Mouse (Mus musculus) lung, embryonic 14.5 days (tissue): Measurements from ENCODE around the gene Rftn1. TPM values are rescaled to one million over a fixed set of nuclear protein-coding genes. Genes with fewer than 3 reads are reported as not detected.

Experiments used
- ATAC-seq: fragments of 200-750 bp; cut with Nextera tagmentation; 2 replicates; pipeline ENCODE4 v1.8.0; 2017; ENCODE audit warnings: mild to moderate bottlenecking, moderate TSS enrichment, moderate library complexity; ENCODE audit not compliant: insufficient read depth
- DNase-seq: peaks from one replicate; pipeline ENCODE4 v3.0.0-alpha.2; 2015
- H3K27ac ChIP-seq: fragments of 300-500 bp; sonication (generic); 2 replicates; pipeline ENCODE4 v1.5.1; 2014; ENCODE audit warnings: low read depth, mild to moderate bottlenecking, moderate library complexity
- H3K27me3 ChIP-seq: fragments of 300-500 bp; sonication (generic); 2 replicates; pipeline ENCODE4 v1.6.1; 2014; ENCODE audit warnings: low read length, control low read depth; ENCODE audit not compliant: insufficient read depth
- H3K36me3 ChIP-seq: fragments of 300-500 bp; sonication (generic); 2 replicates; pipeline ENCODE4 v1.6.1; 2014; ENCODE audit warnings: control low read depth; ENCODE audit not compliant: insufficient read depth
- H3K4me1 ChIP-seq: fragments of 300-500 bp; sonication (generic); 2 replicates; pipeline ENCODE4 v1.6.1; 2014; ENCODE audit warnings: antibody characterized with exemption, control low read depth; ENCODE audit not compliant: insufficient read depth
- H3K4me2 ChIP-seq: fragments of 300-500 bp; sonication (generic); 2 replicates; pipeline ENCODE4 v1.6.1; 2014; ENCODE audit warnings: mild to moderate bottlenecking
- H3K4me3 ChIP-seq: fragments of 300-500 bp; sonication (generic); 2 replicates; pipeline ENCODE4 v1.5.1; 2014; ENCODE audit warnings: low read depth, low read length
- H3K9ac ChIP-seq: fragments of 300-500 bp; sonication (generic); 2 replicates; pipeline ENCODE4 v1.6.1; 2014
- H3K9me3 ChIP-seq: fragments of 300-500 bp; sonication (generic); 2 replicates; pipeline ENCODE4 v1.6.1; 2016; ENCODE audit warnings: low read depth, low read length, control low read depth
- CTCF ChIP-seq: IDR thresholded peaks from 2 replicates; pipeline ENCODE4 v1.5.1; 2016; ENCODE audit warnings: antibody characterized with exemption, low read depth
- WGBS: fragments of 180-500 bp; shearing (Covaris S2); extraction: QIAGEN DNeasy Blood & Tissue Kit; methylation state at CpG from one replicate; pipeline ENCODE4 v1.1.7; 2014; 5-methylcytosine and 5-hydroxymethylcytosine counted together
- polyA plus RNA-seq: library from polyadenylated mRNA; unstranded; fragments of >200 nt; fragmentation: Nextera tagmentation; extraction: Ambion mirVana; gene quantifications from 2 replicates; pipeline ENCODE4 v1.2.1, GENCODE M21; 2014

Gene Rftn1
- polyA plus RNA-seq, 1 experiment from 2014 or later = 19.0 TPM

- peaks cover 14% of the 10 kb centered on the region for H3K27me3 ChIP-seq
- peaks cover 4% of the 10 kb centered on the region; the same call in 1 of the 2 replicates for H3K4me1 ChIP-seq
- no peak overlapping the region for H3K4me2 ChIP-seq
- H3K27ac ChIP-seq = no peak overlapping the region
- no peak for TF ChIP-seq CTCF
- ATAC-seq (no peak), DNase-seq (no peak)
- no peak overlapping the region for H3K4me3 ChIP-seq
- H3K9me3 ChIP-seq = no peaks in the 10 kb centered on the region
- WGBS = 56% methylated on average over 9 of the region's 9 CpGs
- H3K9ac ChIP-seq = no peak overlapping the region
- no peaks in the 10 kb centered on the region for H3K36me3 ChIP-seq
Observed at GRCm38 (mm10) chr17:50191318-50191957, 964 bp upstream of the Rftn1 start.

- H3K4me2 ChIP-seq = peak overlapping the region; percentile 99
- WGBS = 2% methylated on average over 24 of the region's 24 CpGs
- H3K36me3 ChIP-seq = no peaks in the 10 kb centered on the region
- H3K9ac ChIP-seq = peak overlapping the region; percentile 66
- H3K4me3 ChIP-seq = peak overlapping the region; percentile 68
- no peaks in the 10 kb centered on the region for H3K9me3 ChIP-seq
- DNase-seq (peak; percentile 83), ATAC-seq (peak; percentile 57)
- peaks cover 14% of the 10 kb centered on the region for H3K27me3 ChIP-seq
- peak overlapping the region; percentile 32; the same call in 1 of the 2 replicates for H3K27ac ChIP-seq
- TF ChIP-seq CTCF = peak; percentile 73
- H3K4me1 ChIP-seq = peaks cover 4% of the 10 kb centered on the region; the same call in 1 of the 2 replicates
Observed at GRCm38 (mm10) chr17:50189381-50190012, 977 bp downstream of the Rftn1 start.

DNA sequence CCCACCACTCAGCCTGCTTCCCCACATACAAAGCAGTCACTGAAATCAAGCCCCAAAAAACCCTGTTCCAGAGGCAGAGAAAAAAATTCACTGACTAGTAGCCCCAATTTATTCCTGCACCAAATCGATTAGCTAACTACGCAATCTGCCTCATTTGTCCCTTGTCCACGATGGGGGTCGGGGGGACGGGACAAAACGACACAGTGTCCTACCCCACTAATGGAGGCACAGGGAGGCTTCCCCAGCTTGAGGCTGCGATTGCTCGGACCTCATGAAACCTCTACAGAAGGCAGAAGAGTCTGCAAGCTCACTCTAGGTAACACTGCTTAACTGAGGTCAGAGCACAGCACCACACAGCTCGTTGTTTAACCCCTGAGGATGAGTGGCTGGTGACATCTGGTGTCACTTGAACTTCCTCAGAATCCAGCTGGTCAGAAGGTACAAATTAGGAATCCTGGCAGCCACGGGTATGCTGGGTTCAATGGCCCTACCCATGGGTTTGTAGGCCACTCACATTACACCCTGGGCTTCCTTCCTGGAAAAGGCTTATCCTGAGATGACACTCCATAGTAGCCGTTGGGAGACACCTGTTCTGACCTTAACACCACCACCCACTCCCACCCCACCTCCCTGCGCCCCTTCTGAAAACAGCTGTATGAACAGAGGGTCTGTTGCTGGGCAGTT lies 1.7 kb downstream of the Rftn1 start:
- Histone ChIP-seq H3K4me2 (peak overlapping the region; percentile 99), H3K9ac (no peak overlapping the region), H3K4me3 (peak overlapping the region; percentile 68; the same call in 1 of the 2 replicates), H3K4me1 (peaks cover 4% of the 10 kb centered on the region; the same call in 1 of the 2 replicates), H3K9me3 (no peaks in the 10 kb centered on the region), H3K36me3 (no peaks in the 10 kb centered on the region), H3K27me3 (peaks cover 14% of the 10 kb centered on the region), H3K27ac (no peak overlapping the region)
- DNase-seq (no peak), ATAC-seq (0 out of 2 replicates have a peak, but pooled peaks have one; percentile 10)
- no peak for TF ChIP-seq CTCF
- 67% methylated on average over 12 of the region's 12 CpGs for WGBS

GRCm38 (mm10) chr17:50185616-50186015 lies 4.9 kb downstream of the Rftn1 start:
- no peak overlapping the region for H3K4me3 ChIP-seq
- H3K4me2 ChIP-seq = no peak overlapping the region
- peaks cover 5% of the 10 kb centered on the region for H3K27me3 ChIP-seq
- H3K9ac ChIP-seq = no peak overlapping the region
- peaks cover 4% of the 10 kb centered on the region; the same call in 1 of the 2 replicates for H3K4me1 ChIP-seq
- ATAC-seq (no peak), DNase-seq (no peak)
- no peak overlapping the region for H3K27ac ChIP-seq
- H3K9me3 ChIP-seq = no peaks in the 10 kb centered on the region
- no peaks in the 10 kb centered on the region for H3K36me3 ChIP-seq
- WGBS = 70% methylated on average over 5 of the region's 5 CpGs
- no peak for TF ChIP-seq CTCF

DNA sequence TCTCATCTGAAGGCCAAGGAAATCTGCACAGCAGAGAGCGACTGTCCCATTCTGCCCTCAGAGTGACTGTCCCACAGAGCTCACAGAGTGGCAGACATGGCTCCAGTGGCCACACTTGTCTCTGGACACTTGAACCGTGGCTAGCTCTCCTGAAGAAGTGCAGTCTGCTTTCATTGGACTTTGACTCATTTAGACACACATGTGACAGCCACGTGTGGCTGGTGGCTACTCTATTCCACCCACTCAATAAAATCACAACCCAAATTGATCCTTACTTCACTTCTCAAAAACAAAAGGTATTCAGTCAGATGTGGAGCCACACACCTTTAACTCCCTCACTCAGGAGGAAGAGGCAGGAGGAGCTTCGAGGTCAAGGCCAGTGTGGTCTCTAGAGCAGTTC lies 5.4 kb downstream of the Rftn1 start:
- no peak for ATAC-seq
- Histone ChIP-seq H3K9me3 (no peaks in the 10 kb centered on the region), H3K36me3 (no peaks in the 10 kb centered on the region), H3K27me3 (0 out of 2 replicates have a peak, but pooled peaks cover under 1% of the 10 kb centered on the region), H3K4me3 (no peak overlapping the region), H3K27ac (no peak overlapping the region), H3K4me2 (no peak overlapping the region), H3K4me1 (peaks cover 4% of the 10 kb centered on the region; the same call in 1 of the 2 replicates), H3K9ac (no peak overlapping the region)
- no peak for TF ChIP-seq CTCF
- DNase-seq = no peak
- WGBS = 76% methylated on average over 4 of the region's 4 CpGs

DNA sequence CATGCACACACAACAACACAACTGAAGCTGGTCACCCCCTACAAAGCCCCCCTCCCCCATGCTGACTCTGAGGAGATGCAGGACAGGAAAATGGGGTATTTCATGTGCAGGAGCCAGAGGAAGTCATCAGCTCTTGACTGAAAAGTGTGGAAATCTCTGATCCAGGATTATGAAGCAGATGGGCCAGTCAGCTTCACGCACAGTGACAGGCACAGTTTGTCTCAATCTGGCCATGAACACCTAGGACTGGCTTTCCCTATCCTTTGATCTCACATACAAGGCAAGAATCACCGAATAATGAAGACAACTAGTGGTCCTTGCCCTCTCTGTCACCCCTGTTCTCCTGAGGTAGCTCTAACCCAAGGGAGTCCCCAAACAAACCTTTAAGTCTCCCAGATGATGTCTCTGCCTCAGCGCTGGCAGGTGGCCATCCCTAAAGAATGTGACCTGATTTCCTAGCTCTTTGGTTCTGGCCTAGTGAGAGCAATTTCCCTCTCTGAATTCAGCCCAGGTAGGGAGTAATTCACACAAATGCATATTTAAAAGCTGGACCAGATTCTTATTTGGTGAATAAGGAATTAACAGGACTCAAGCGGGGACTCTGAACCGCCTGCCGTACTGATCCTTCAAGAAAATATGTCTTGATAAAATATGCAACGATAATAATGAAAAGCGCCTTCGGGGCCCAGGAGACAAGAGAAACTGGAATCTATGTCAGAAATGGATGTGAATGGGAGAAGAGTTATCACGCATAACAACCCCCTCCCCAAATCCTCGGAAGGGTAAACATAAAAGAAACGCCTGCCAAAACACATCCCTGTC lies 6.0 kb downstream of the Rftn1 start:
- TF ChIP-seq CTCF = no peak
- Histone ChIP-seq H3K27me3 (no peaks in the 10 kb centered on the region), H3K4me3 (no peak overlapping the region), H3K4me1 (0 out of 2 replicates have a peak, but pooled peaks cover under 1% of the 10 kb centered on the region), H3K9me3 (no peaks in the 10 kb centered on the region), H3K4me2 (no peak overlapping the region), H3K9ac (no peak overlapping the region), H3K36me3 (no peaks in the 10 kb centered on the region), H3K27ac (no peak overlapping the region)
- no peak for DNase-seq
- 72% methylated on average over 12 of the region's 12 CpGs for WGBS
- ATAC-seq = no peak
